Mouse (Mus musculus): ENCODE data around the gene Mgat5. TPM values are rescaled to one million over a fixed set of nuclear protein-coding genes. Genes with fewer than 3 reads are reported as not detected.

Mgat5 gene
- total and polyA plus RNA-seq, 2 experiments from 2014 or later = 2.1 to 11.2 TPM

- no peak overlapping the region for H3K4me3 ChIP-seq (ENCODE audit: low read depth, low read length)
Measured at GRCm38 (mm10) chr1:127302620-127303019, 97.8 kb downstream of the Mgat5 start.

GRCm38 (mm10) chr1:127303791-127304190, 99.0 kb downstream of the Mgat5 start:
- no peak for DNase-seq (ENCODE audit: low spot score)
- Histone ChIP-seq H3K36me3 (replicated peaks; ENCODE audit: control insufficient read depth, insufficient read depth, low read length) (peaks cover 15% of the 10 kb centered on the region; the same call in 1 of the 2 replicates), H3K27me3 (ENCODE audit: control insufficient read depth, insufficient read depth, low read length) (no peaks in the 10 kb centered on the region), H3K4me2 (ENCODE audit: low read depth, low read length) (no peak overlapping the region), H3K9ac (replicated peaks; ENCODE audit: low read depth, low read length) (no peak overlapping the region), H3K4me3 (ENCODE audit: low read depth, low read length) (no peak overlapping the region), H3K4me1 (ENCODE audit: control insufficient read depth, insufficient read depth) (peaks cover 20% of the 10 kb centered on the region), H3K9me3 (replicated peaks; ENCODE audit: control insufficient read depth, low read length) (no peaks in the 10 kb centered on the region), H3K27ac (ENCODE audit: low read depth) (no peak overlapping the region)
- WGBS = 77% methylated on average over 5 of the region's 5 CpGs
- no peak for TF ChIP-seq EP300 (IDR thresholded peaks at IDR 0.05; ENCODE audit: low read depth)
- no peak for TF ChIP-seq CTCF (IDR thresholded peaks at IDR 0.05; ENCODE audit: low read depth)
- no peak for ATAC-seq (ENCODE audit: insufficient read depth, low read depth)

More at GRCm38 (mm10) chr1:127302620-127303019, 97.8 kb downstream of the Mgat5 start:
- DNase-seq (ENCODE audit: low spot score) (no peak), ATAC-seq (ENCODE audit: insufficient read depth, low read depth) (peak; percentile 30; the same call in 1 of the 2 replicates)
- no peak overlapping the region for H3K27ac ChIP-seq (ENCODE audit: low read depth)
- peaks cover 13% of the 10 kb centered on the region for H3K4me1 ChIP-seq (ENCODE audit: control insufficient read depth, insufficient read depth)
- no peaks in the 10 kb centered on the region for H3K27me3 ChIP-seq (ENCODE audit: control insufficient read depth, insufficient read depth, low read length)
- no peak overlapping the region for H3K9ac ChIP-seq (replicated peaks; ENCODE audit: low read depth, low read length)
- H3K36me3 ChIP-seq (replicated peaks; ENCODE audit: control insufficient read depth, insufficient read depth, low read length) = peaks cover 10% of the 10 kb centered on the region; the same call in 1 of the 2 replicates
- no peaks in the 10 kb centered on the region for H3K9me3 ChIP-seq (replicated peaks; ENCODE audit: control insufficient read depth, low read length)
- H3K4me2 ChIP-seq (ENCODE audit: low read depth, low read length) = no peak overlapping the region
- WGBS = 48% methylated on average over 2 of the region's 2 CpGs
- TF ChIP-seq CTCF (IDR thresholded peaks at IDR 0.05; ENCODE audit: low read depth) (no peak), EP300 (IDR thresholded peaks at IDR 0.05; ENCODE audit: low read depth) (no peak)

GRCm38 (mm10) chr1:127304281-127304680, 99.5 kb downstream of the Mgat5 start:
- Histone ChIP-seq H3K4me1 (ENCODE audit: control insufficient read depth, insufficient read depth) (peaks cover 20% of the 10 kb centered on the region), H3K4me2 (ENCODE audit: low read depth, low read length) (no peak overlapping the region), H3K27ac (ENCODE audit: low read depth) (no peak overlapping the region), H3K27me3 (ENCODE audit: control insufficient read depth, insufficient read depth, low read length) (no peaks in the 10 kb centered on the region), H3K36me3 (replicated peaks; ENCODE audit: control insufficient read depth, insufficient read depth, low read length) (peaks cover 15% of the 10 kb centered on the region; the same call in 1 of the 2 replicates), H3K4me3 (ENCODE audit: low read depth, low read length) (no peak overlapping the region), H3K9me3 (replicated peaks; ENCODE audit: control insufficient read depth, low read length) (no peaks in the 10 kb centered on the region), H3K9ac (replicated peaks; ENCODE audit: low read depth, low read length) (no peak overlapping the region)
- no peak for TF ChIP-seq EP300 (IDR thresholded peaks at IDR 0.05; ENCODE audit: low read depth)
- no peak for TF ChIP-seq CTCF (IDR thresholded peaks at IDR 0.05; ENCODE audit: low read depth)
- no peak for ATAC-seq (ENCODE audit: insufficient read depth, low read depth)
- DNase-seq (ENCODE audit: low spot score) = no peak
- WGBS = 79% methylated on average over 2 of the region's 2 CpGs

- Histone ChIP-seq H3K4me1 (ENCODE audit: control insufficient read depth, insufficient read depth) (peaks cover 20% of the 10 kb centered on the region), H3K27ac (ENCODE audit: low read depth) (no peak overlapping the region), H3K9me3 (replicated peaks; ENCODE audit: control insufficient read depth, low read length) (no peaks in the 10 kb centered on the region), H3K4me2 (ENCODE audit: low read depth, low read length) (no peak overlapping the region), H3K36me3 (replicated peaks; ENCODE audit: control insufficient read depth, insufficient read depth, low read length) (peaks cover 15% of the 10 kb centered on the region; the same call in 1 of the 2 replicates), H3K4me3 (ENCODE audit: low read depth, low read length) (no peak overlapping the region), H3K9ac (replicated peaks; ENCODE audit: low read depth, low read length) (no peak overlapping the region), H3K27me3 (ENCODE audit: control insufficient read depth, insufficient read depth, low read length) (no peaks in the 10 kb centered on the region)
- ATAC-seq (ENCODE audit: insufficient read depth, low read depth) (no peak), DNase-seq (ENCODE audit: low spot score) (no peak)
- TF ChIP-seq CTCF (IDR thresholded peaks at IDR 0.05; ENCODE audit: low read depth) = no peak
- TF ChIP-seq EP300 (IDR thresholded peaks at IDR 0.05; ENCODE audit: low read depth) = no peak
- 69% methylated on average over 2 of the region's 2 CpGs for WGBS
Measured at GRCm38 (mm10) chr1:127305582-127305981, 100.8 kb downstream of the Mgat5 start.

GRCm38 (mm10) chr1:127306024-127306771, 101.4 kb downstream of the Mgat5 start:
- ATAC-seq (ENCODE audit: insufficient read depth, low read depth) = no peak
- DNase-seq (ENCODE audit: low spot score) = no peak
- Histone ChIP-seq H3K4me3 (ENCODE audit: low read depth, low read length) (no peak overlapping the region), H3K4me2 (ENCODE audit: low read depth, low read length) (no peak overlapping the region), H3K9me3 (replicated peaks; ENCODE audit: control insufficient read depth, low read length) (no peaks in the 10 kb centered on the region), H3K36me3 (replicated peaks; ENCODE audit: control insufficient read depth, insufficient read depth, low read length) (peaks cover 15% of the 10 kb centered on the region; the same call in 1 of the 2 replicates), H3K27ac (ENCODE audit: low read depth) (no peak overlapping the region), H3K27me3 (ENCODE audit: control insufficient read depth, insufficient read depth, low read length) (no peaks in the 10 kb centered on the region), H3K4me1 (ENCODE audit: control insufficient read depth, insufficient read depth) (peaks cover 20% of the 10 kb centered on the region), H3K9ac (replicated peaks; ENCODE audit: low read depth, low read length) (no peak overlapping the region)
- TF ChIP-seq EP300 (IDR thresholded peaks at IDR 0.05; ENCODE audit: low read depth) (no peak), CTCF (IDR thresholded peaks at IDR 0.05; ENCODE audit: low read depth) (no peak)
- WGBS = 82% methylated on average over 20 of the region's 20 CpGs

Data from heart, postnatal 0 days (tissue).